Mouse (Mus musculus) frontal cortex, postnatal 10 days (tissue): Measurements from ENCODE around the gene Crb3.

Experiments used
- DNase-seq, 2 experiments: peaks; one replicate each; pipeline ENCODE4 v3.0.0; 2022; ENCODE audit warnings: low spot score in 2 of 2, mixed read lengths in 1 of 2

The Crb3 gene

DNA sequence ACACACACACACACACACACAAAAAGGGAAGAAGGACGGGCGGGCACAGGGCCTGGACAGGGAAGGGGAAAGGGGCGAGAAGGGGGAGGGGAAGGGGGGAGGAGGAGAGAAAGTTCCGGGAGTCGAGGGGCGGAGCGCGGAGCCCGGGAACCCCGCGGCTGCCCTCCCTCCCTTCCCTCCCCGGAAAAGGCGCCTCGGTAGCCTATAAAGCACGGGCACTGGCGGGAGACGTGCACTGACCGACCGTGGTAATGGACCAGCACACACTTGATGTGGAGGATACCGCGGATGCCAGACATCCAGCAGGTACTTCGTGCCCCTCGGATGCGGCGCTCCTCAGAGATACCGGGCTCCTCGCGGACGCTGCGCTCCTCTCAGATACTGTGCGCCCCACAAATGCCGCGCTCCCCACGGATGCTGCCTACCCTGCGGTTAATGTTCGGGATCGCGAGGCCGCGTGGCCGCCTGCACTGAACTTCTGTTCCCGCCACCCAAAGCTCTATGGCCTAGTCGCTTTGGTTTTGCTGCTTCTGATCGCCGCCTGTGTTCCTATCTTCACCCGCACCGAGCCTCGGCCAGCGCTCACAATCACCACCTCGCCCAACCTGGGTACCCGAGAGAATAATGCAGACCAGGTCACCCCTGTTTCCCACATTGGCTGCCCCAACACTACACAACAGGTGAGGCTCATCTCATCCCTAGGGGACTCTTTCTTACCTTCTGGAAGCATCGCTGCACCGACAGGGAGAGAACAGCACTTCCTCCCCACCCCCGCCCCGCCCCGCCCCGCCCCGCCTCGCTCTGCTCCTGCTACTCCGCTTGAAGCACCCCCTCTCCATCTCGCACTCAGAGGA lies 46.5 kb downstream of the Crb3 start, which contains the start of gene Tnfsf9:
Gene Tnfsf9, plus strand, starts transcription at position 145 of the 854 bp plus-strand sequence.
- DNase-seq = peak in 1 of 2 experiments; percentile 31

DNA sequence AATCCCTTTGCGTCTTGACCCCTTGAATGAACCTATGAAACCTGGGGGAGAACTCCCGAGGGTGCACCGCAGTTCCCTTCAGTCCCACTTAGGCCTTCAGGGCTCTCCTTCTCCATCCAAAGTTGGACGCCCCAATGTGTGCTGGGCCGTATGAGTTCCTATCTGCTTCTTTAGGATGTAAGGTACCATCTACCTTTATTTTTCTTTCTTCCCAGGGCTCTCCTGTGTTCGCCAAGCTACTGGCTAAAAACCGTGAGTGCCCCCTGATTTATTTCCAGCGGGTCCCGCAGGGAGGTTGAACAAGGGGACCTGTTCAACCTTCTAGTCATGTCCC lies 47.1 kb downstream of the Crb3 start:
- no peak for DNase-seq

DNA sequence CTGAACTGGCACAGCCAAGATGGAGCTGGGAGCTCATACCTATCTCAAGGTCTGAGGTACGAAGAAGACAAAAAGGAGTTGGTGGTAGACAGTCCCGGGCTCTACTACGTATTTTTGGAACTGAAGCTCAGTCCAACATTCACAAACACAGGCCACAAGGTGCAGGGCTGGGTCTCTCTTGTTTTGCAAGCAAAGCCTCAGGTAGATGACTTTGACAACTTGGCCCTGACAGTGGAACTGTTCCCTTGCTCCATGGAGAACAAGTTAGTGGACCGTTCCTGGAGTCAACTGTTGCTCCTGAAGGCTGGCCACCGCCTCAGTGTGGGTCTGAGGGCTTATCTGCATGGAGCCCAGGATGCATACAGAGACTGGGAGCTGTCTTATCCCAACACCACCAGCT lies 48.2 kb downstream of the Crb3 start:
- DNase-seq = no peak

DNA sequence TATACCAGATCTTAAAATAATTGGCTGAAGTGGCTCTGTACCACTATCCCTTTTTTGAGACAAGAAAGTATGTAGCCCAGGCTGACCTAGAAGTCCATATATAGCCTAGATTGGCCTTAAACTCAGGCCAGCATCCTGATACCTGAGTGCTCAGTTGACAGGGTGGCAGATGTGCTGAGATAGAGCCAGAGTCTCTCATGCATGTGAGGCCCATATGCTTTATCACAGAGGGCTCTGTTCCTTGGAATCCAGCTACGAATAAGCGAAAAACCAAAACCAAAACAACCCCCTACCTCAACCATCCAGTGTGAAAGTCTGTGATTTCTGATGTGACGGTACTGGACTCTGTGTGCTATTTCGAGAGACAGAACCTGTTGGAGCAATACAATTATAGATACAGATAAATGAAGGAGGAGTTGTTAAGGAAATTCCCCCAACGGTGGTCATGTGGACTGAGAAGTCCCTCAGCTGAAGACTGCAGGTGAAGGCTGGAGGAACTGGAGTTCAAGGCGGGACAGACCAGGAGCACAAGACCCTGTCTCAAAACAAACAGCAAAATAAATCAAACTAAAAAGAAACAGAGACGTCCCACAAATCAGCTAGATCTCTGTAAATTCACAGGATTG lies 49.2 kb downstream of the Crb3 start:
- DNase-seq = no peak

DNA sequence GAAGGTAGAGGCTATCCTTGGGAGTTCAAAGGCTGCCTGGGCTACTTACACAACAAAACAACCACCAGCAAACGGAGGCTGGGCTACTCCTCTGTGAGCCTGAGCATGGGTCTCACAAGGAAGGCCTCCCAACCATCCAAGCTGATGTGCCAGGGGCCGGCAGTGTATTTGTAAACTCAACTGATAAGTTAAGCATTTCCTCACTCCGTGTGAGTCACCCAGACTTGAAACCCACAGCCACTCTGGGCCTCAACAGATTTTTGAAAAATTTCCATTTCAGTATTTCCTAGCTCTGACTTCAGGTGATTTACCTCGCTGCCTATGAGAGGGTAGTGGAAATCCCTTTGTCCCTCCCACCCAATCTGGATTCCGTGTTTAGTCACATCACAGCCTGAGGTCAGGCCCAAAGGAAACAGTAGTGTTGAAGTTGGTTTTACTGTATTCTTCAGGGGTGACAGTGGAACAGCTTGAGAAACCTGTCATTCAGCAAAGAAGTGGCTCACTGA lies 49.8 kb downstream of the Crb3 start:
- no peak for DNase-seq

DNA sequence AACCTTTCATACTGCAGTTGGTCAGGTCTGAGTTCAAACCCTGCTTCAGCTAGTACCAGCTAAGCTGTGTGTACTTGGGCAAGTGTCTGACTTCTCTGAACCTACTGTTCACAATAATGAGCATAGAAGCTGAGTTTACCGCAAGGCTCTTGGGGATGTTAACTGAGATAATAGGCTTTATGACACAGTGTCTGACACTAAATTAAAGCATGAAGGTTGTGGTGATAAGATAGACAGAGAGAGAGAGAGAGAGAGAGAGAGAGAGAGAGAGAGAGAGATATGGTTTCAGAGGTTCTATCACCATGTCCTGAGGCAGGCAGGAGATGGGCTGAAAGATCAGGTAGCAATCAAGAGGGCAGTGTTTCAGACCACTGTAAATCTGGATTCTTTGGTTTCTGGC lies 51.1 kb downstream of the Crb3 start:
- DNase-seq = no peak

DNA sequence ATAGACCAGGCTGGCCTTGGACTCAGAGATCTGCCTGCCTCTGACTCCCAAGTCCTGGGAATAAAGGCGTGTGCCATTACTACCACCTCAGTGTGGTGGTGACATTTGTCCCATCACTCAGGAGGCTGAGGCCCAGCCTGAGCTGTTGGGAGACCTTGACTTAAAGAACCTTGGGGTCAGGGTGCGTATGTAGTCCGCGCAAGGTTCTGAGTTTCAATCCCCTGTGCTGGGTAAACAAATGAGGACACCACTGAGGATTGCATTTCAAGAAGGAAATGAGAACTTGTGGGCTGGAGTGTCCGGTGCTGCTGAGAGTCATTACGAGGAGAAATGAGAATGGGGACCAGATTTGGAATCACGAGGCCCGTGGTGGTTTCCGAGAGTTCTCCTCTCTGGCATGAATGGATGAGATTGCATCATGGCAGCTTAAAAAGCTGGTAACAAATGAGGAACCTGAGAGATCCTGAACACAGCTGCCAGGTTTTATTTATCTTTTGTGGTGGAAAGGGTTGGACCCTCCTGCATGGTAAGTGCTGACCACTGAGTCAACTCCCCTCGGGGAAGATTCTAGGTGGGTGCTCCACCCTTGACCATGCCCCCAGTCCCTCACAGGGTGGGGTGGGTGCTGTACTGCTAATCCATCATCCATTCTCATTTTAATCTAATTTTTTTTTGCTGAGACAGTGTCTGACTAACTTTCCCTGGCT lies 54.0 kb downstream of the Crb3 start:
- no peak for DNase-seq
